Mouse (Mus musculus): ENCODE results near the gene Mtf2.

DNA sequence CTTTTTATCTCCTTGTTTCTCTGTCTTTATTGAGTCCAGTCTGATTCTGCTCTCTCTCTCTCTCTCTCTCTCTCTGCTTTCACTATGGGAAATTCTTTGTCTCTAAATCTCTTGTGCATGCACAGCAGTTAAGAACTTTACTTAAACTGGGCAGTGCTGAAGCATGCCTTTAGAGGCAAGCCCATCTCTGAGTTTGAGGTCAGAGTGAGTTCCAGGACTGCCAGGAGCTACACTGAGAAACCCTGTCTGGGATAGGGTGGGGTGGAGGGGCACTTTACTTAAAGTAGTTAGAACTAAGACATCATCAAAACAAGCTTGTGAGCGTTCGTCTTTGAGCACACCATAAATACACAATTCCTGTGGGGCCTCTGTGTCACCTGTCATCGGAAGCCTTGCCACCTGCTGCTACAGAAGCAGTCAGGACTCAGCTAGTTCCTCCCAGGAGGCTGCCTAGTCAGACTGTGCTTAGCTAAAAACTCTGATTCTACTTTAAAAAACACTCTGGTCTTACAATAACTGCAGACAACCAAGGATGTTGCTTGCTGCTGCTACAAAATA is 15.7 kb upstream of the Mtf2 start:
- no peak for TF ChIP-seq CTCF (IDR thresholded peaks at IDR 0.05; ENCODE audit: low read depth)
- no peak for TF ChIP-seq EP300 (IDR thresholded peaks at IDR 0.05; ENCODE audit: low read depth)

Measured in liver, postnatal 0 days (tissue).